Mouse (Mus musculus) right cerebral cortex, postnatal 4 days (tissue): Measurements from ENCODE around the gene Gjc2.
"Not testable (repeated sequence)": the region's sequence is repeated elsewhere in the genome, so short reads cannot be mapped to it uniquely, and the experiment has no call there.

Source experiments
- DNase-seq: peaks from one replicate; pipeline ENCODE4 v3.0.0-alpha.2; 2022

The Gjc2 gene

GRCm38 (mm10) chr11:59182864-59183331, at the start of gene Gjc2:
Gjc2 (minus strand) TSS chr11:59183213.
- DNase-seq, result no peak

GRCm38 (mm10) chr11:59232797-59233196, 49.8 kb upstream of the Gjc2 start:
- DNase-seq, result no peak

GRCm38 (mm10) chr11:59230144-59230760, 47.2 kb upstream of the Gjc2 start:
- DNase-seq, result peak; percentile 59

GRCm38 (mm10) chr11:59228122-59228953, 45.3 kb upstream of the Gjc2 start, which contains the start of gene Arf1:
Arf1 (minus strand) TSS chr11:59228270.
- DNase-seq, result peak; percentile 98

GRCm38 (mm10) chr11:59227604-59228121, 44.6 kb upstream of the Gjc2 start:
- DNase-seq, result no peak

- no peak for DNase-seq
These were observed 44.0 kb upstream of the Gjc2 start for GRCm38 (mm10) chr11:59226787-59227603.

- DNase-seq, result no peak
These were observed 43.2 kb upstream of the Gjc2 start for GRCm38 (mm10) chr11:59226251-59226650.

GRCm38 (mm10) chr11:59225167-59225566, 42.2 kb upstream of the Gjc2 start:
- no peak for DNase-seq

GRCm38 (mm10) chr11:59224470-59224869, 41.5 kb upstream of the Gjc2 start:
- DNase-seq, result no peak

GRCm38 (mm10) chr11:59224025-59224424, 41.0 kb upstream of the Gjc2 start:
- DNase-seq, result no peak

GRCm38 (mm10) chr11:59222306-59222705, 39.3 kb upstream of the Gjc2 start:
- no peak for DNase-seq

GRCm38 (mm10) chr11:59221604-59222003, 38.6 kb upstream of the Gjc2 start:
- no peak for DNase-seq

- DNase-seq, result no peak
These were observed 36.1 kb upstream of the Gjc2 start for GRCm38 (mm10) chr11:59219064-59219463.

- DNase-seq, result no peak
These were observed 35.5 kb upstream of the Gjc2 start for GRCm38 (mm10) chr11:59218389-59218998.

- no peak for DNase-seq
These were observed 33.9 kb upstream of the Gjc2 start for GRCm38 (mm10) chr11:59216955-59217354.

GRCm38 (mm10) chr11:59212892-59213494, 30.0 kb upstream of the Gjc2 start:
- no peak for DNase-seq

- DNase-seq, result not testable (repeated sequence)
These were observed 29.3 kb upstream of the Gjc2 start for GRCm38 (mm10) chr11:59212320-59212719.

GRCm38 (mm10) chr11:59211561-59211960, 28.5 kb upstream of the Gjc2 start:
- not testable (repeated sequence) for DNase-seq

- DNase-seq, result no peak
These were observed 27.0 kb upstream of the Gjc2 start for GRCm38 (mm10) chr11:59210020-59210419.

- DNase-seq, result no peak
These were observed 26.6 kb upstream of the Gjc2 start for GRCm38 (mm10) chr11:59209580-59209979.

GRCm38 (mm10) chr11:59209003-59209441, 26.0 kb upstream of the Gjc2 start:
- DNase-seq, result peak; percentile 59
